Mouse (Mus musculus) limb, embryonic 14.5 days (tissue): ENCODE data around the gene Plac1. TPM values are rescaled to one million over a fixed set of nuclear protein-coding genes. Genes with fewer than 3 reads are reported as not detected.

Experiments used
- ATAC-seq: fragments of 200-750 bp; cut with Nextera tagmentation; 2 replicates; pipeline ENCODE4 v1.8.0; 2017; ENCODE audit warnings: low read depth, moderate number of reproducible peaks, moderate TSS enrichment; ENCODE audit not compliant: low FRiP score
- DNase-seq: peaks from one replicate; pipeline ENCODE4 v3.0.0-alpha.2; 2015; ENCODE audit warnings: low spot score
- H3K27ac ChIP-seq: fragments of 300-500 bp; sonication (generic); replicated peaks from 2 replicates; pipeline ENCODE4 v1.5.1; 2014; ENCODE audit warnings: low read depth, mild to moderate bottlenecking, low read length, moderate library complexity, mixed read lengths
- H3K27me3 ChIP-seq: fragments of 300-500 bp; sonication (generic); 2 replicates; pipeline ENCODE4 v1.6.1; 2014; ENCODE audit warnings: low read length, mixed read lengths; ENCODE audit not compliant: control insufficient read depth, insufficient read depth
- H3K36me3 ChIP-seq: fragments of 300-500 bp; sonication (generic); 2 replicates; pipeline ENCODE4 v1.6.1; 2014; ENCODE audit warnings: mild to moderate bottlenecking, low read length, moderate library complexity, mixed read lengths; ENCODE audit not compliant: control insufficient read depth, insufficient read depth
- H3K4me1 ChIP-seq: fragments of 300-500 bp; sonication (generic); 2 replicates; pipeline ENCODE4 v1.6.1; 2014; ENCODE audit warnings: antibody characterized with exemption, low read length, mixed read lengths; ENCODE audit not compliant: control insufficient read depth, insufficient read depth
- H3K4me2 ChIP-seq: fragments of 300-500 bp; sonication (generic); replicated peaks from 2 replicates; pipeline ENCODE4 v1.6.1; 2014; ENCODE audit warnings: low read depth, mild to moderate bottlenecking, low read length, moderate library complexity; ENCODE audit not compliant: severe bottlenecking
- H3K4me3 ChIP-seq: fragments of 300-500 bp; sonication (generic); replicated peaks from 2 replicates; pipeline ENCODE4 v1.5.1; 2014; ENCODE audit warnings: low read length
- H3K9ac ChIP-seq: fragments of 300-500 bp; sonication (generic); 2 replicates; pipeline ENCODE4 v1.6.1; 2014; ENCODE audit warnings: mild to moderate bottlenecking, low read depth, low read length, moderate library complexity; ENCODE audit not compliant: severe bottlenecking
- H3K9me3 ChIP-seq: fragments of 300-500 bp; sonication (generic); 2 replicates; pipeline ENCODE4 v1.6.1; 2016; ENCODE audit warnings: low read length; ENCODE audit not compliant: control insufficient read depth
- POLR2A ChIP-seq: fragments of 200-500 bp; IDR thresholded peaks from 2 replicates; pipeline ENCODE4 v1.8.0; 2012; ENCODE audit warnings: inconsistent platforms, mild to moderate bottlenecking, moderate library complexity, borderline replicate concordance; ENCODE audit not compliant: insufficient read depth, insufficient read length; ENCODE audit errors: extremely low read depth
- WGBS: fragments of 180-500 bp; shearing (Covaris S2); extraction: QIAGEN DNeasy Blood & Tissue Kit; methylation state at CpG from one replicate; pipeline ENCODE4 v1.1.7; 2014; 5-methylcytosine and 5-hydroxymethylcytosine counted together
- polyA plus RNA-seq, 2 experiments: library from polyadenylated mRNA; depleted of rRNA in 1 of 2; stranded (reverse) in 1 of 2; unstranded in 1 of 2; fragments of >200 nt; fragmentation: Nextera tagmentation in 1 of 2; extraction: Ambion mirVana in 1 of 2; gene quantifications; 2 replicates each; pipeline versions ENCODE4 v1.2.1 to v1.2.3; 2012 to 2014

The Plac1 gene
- polyA plus RNA-seq, 2 experiments: 12.6 to 14.0 TPM

- H3K36me3 ChIP-seq: no peaks in the 10 kb centered on the region
- no peak overlapping the region for H3K4me3 ChIP-seq
- H3K4me2 ChIP-seq: no peak overlapping the region
- H3K9me3 ChIP-seq: no peaks in the 10 kb centered on the region
- 40% methylated on average over 3 of the region's 3 CpGs for WGBS
- no peak overlapping the region for H3K9ac ChIP-seq
- ATAC-seq (no peak), DNase-seq (no peak)
- H3K27ac ChIP-seq: no peak overlapping the region
- H3K4me1 ChIP-seq: 0 out of 2 replicates have a peak, but pooled peaks cover 4% of the 10 kb centered on the region
- no peak for TF ChIP-seq POLR2A
- H3K27me3 ChIP-seq: no peaks in the 10 kb centered on the region
Observed at GRCm38 (mm10) chrX:53204690-53205311, 35.1 kb downstream of the Plac1 start.

- Histone ChIP-seq H3K4me2 (no peak overlapping the region), H3K4me1 (no peaks in the 10 kb centered on the region), H3K9me3 (no peaks in the 10 kb centered on the region), H3K36me3 (no peaks in the 10 kb centered on the region), H3K4me3 (no peak overlapping the region), H3K27me3 (no peaks in the 10 kb centered on the region), H3K27ac (no peak overlapping the region), H3K9ac (no peak overlapping the region)
- TF ChIP-seq POLR2A: no peak
- ATAC-seq (no peak), DNase-seq (no peak)
- WGBS: 80% methylated on average over 5 of the region's 5 CpGs
Observed at GRCm38 (mm10) chrX:53201616-53202015, 38.3 kb downstream of the Plac1 start.

- Histone ChIP-seq H3K4me1 (no peaks in the 10 kb centered on the region), H3K27me3 (no peaks in the 10 kb centered on the region), H3K9ac (no peak overlapping the region), H3K36me3 (no peaks in the 10 kb centered on the region), H3K9me3 (no peaks in the 10 kb centered on the region), H3K27ac (no peak overlapping the region), H3K4me2 (no peak overlapping the region), H3K4me3 (no peak overlapping the region)
- no peak for ATAC-seq
- no peak for DNase-seq
- TF ChIP-seq POLR2A: no peak
- WGBS: 77% methylated on average over 4 of the region's 4 CpGs
Observed at GRCm38 (mm10) chrX:53197681-53198080, 42.2 kb downstream of the Plac1 start.

DNA sequence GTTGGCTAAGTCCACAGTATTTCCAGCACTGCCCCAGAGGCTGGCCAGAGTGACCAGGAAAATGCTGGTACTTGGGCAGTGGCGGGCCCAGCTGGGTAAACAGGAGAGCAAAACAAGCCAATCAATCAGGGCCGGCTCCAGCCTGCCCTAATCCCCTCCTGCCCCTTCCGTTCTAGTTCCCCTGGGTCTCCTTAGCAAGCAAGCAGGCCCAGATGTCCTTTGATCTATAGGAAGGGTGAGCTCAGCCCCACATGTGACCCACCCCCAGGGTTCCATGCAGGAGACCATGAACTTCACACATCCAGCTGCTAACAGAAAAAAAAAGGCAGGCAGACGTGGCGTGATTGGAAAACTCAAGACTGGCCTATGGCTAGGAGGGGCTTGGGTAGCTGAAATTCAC, 43.5 kb downstream of the Plac1 start:
- H3K9me3 ChIP-seq: no peaks in the 10 kb centered on the region
- H3K4me2 ChIP-seq: no peak overlapping the region
- no peaks in the 10 kb centered on the region for H3K36me3 ChIP-seq
- no peak overlapping the region for H3K4me3 ChIP-seq
- DNase-seq: no peak
- no peak overlapping the region for H3K27ac ChIP-seq
- H3K27me3 ChIP-seq: no peaks in the 10 kb centered on the region
- H3K9ac ChIP-seq: no peak overlapping the region
- WGBS: 41% methylated on average over 5 of the region's 5 CpGs
- no peak for ATAC-seq
- H3K4me1 ChIP-seq: no peaks in the 10 kb centered on the region
- TF ChIP-seq POLR2A: no peak

GRCm38 (mm10) chrX:53188692-53189091, 51.2 kb downstream of the Plac1 start:
- Histone ChIP-seq H3K27ac (no peak overlapping the region), H3K4me2 (no peak overlapping the region), H3K9ac (no peak overlapping the region), H3K4me3 (no peak overlapping the region), H3K4me1 (no peaks in the 10 kb centered on the region), H3K27me3 (no peaks in the 10 kb centered on the region), H3K36me3 (no peaks in the 10 kb centered on the region), H3K9me3 (no peaks in the 10 kb centered on the region)
- no peak for DNase-seq
- no peak for TF ChIP-seq POLR2A
- ATAC-seq: no peak
- 68% methylated on average over 1 of the region's 1 CpGs for WGBS
